Mouse (Mus musculus) spleen, adult 2 months (tissue): Measurements from ENCODE around the gene 9930104L06Rik.

Experiments used
- CTCF ChIP-seq: fragments of 200-500 bp; IDR thresholded peaks from 2 replicates; pipeline ENCODE4 v1.5.1; 2011; ENCODE audit warnings: mild to moderate bottlenecking, inconsistent platforms; ENCODE audit not compliant: insufficient read depth, insufficient read length, insufficient replicate concordance; ENCODE audit errors: extremely low read depth
- POLR2A ChIP-seq: fragments of 200-500 bp; IDR thresholded peaks from 2 replicates; pipeline ENCODE4 v1.6.1; 2011; ENCODE audit warnings: low read depth, low read length, inconsistent platforms

DNA sequence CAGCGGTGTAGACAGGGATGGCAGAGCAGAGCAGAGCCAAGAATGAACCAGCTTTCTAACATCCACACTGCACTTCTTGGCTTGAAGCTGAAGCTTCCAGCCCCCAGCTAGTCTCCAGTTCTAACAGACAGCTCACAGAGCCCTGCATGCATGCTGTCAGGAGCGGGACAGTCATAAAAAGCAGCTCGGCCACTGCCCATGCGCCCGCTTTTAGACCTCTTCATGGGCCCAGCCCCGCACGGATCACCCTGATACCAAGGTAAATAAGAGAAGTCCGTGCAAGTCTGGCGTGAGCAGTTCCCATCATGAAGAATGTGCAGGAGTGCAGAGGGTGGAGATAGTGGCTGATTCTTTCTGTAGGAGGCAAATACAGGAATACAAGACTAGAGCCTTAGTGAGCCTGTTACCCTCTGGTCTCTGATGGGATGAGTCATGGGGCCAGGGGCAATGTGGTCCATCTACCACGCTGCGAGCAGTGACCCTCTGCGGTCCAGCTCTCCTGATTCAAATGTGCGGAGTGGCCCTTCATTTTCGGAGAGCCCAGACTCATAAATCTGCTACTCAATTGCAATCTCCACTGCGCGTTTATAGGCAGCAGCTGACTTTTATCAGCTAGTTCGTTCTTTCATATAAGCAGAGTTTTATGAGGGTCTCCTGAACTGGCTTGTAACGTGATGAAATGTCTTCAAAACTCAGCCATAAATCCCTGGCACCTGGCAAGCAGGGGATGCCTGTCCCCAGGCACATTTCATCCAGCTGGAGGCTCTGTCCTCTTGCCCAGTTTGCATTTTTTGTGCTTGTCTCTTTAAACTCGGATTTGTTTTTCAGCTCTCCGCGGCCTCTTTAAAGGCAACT lies 13.6 kb downstream of the 9930104L06Rik start:
- TF ChIP-seq CTCF (no peak), POLR2A (no peak)
